Mouse (Mus musculus) midbrain, embryonic 15.5 days (tissue): ENCODE measurements around the gene Gm37240. TPM values are rescaled to one million over a fixed set of nuclear protein-coding genes. Genes with fewer than 3 reads are reported as not detected.
A peak's percentile ranks its signal among the peaks of the same experiment; 100 is the strongest.
"Not testable (repeated sequence)": the region's sequence is repeated elsewhere in the genome, so short reads cannot be mapped to it uniquely, and the experiment has no call there.

Experiments
- ATAC-seq: fragments of 200-750 bp; cut with Nextera tagmentation; replicated peaks from 2 replicates; pipeline ENCODE4 v1.8.0; 2017; ENCODE audit warnings: moderate TSS enrichment
- H3K27ac ChIP-seq: fragments of 300-500 bp; sonication (generic); 2 replicates; pipeline ENCODE4 v1.5.1; 2015; ENCODE audit warnings: mild to moderate bottlenecking, inconsistent platforms
- H3K27me3 ChIP-seq: fragments of 300-500 bp; sonication (generic); replicated peaks from 2 replicates; pipeline ENCODE4 v1.6.1; 2015; ENCODE audit warnings: inconsistent platforms
- H3K36me3 ChIP-seq: fragments of 300-500 bp; sonication (generic); replicated peaks from 2 replicates; pipeline ENCODE4 v1.6.1; 2015; ENCODE audit warnings: inconsistent platforms
- H3K4me1 ChIP-seq: fragments of 300-500 bp; sonication (generic); 2 replicates; pipeline ENCODE4 v1.6.1; 2015; ENCODE audit warnings: inconsistent platforms
- H3K4me2 ChIP-seq: fragments of 300-500 bp; sonication (generic); 2 replicates; pipeline ENCODE4 v1.6.1; 2015; ENCODE audit warnings: inconsistent platforms, mild to moderate bottlenecking, moderate library complexity
- H3K4me3 ChIP-seq: fragments of 300-500 bp; sonication (generic); 2 replicates; pipeline ENCODE4 v1.5.1; 2015; ENCODE audit warnings: mild to moderate bottlenecking, inconsistent platforms
- H3K9ac ChIP-seq: fragments of 300-500 bp; sonication (generic); 2 replicates; pipeline ENCODE4 v1.6.1; 2015; ENCODE audit warnings: mild to moderate bottlenecking, inconsistent platforms
- H3K9me3 ChIP-seq: fragments of 300-500 bp; sonication (generic); 2 replicates; pipeline ENCODE4 v1.6.1; 2016; ENCODE audit warnings: inconsistent platforms
- WGBS: fragments of 180-500 bp; shearing (Covaris S2); methylation state at CpG from one replicate; pipeline ENCODE4 v1.1.7; 2015; ENCODE audit warnings: mixed read lengths; 5-methylcytosine and 5-hydroxymethylcytosine counted together
- polyA plus RNA-seq: library from polyadenylated mRNA; unstranded; fragments of >200 nt; fragmentation: Nextera tagmentation; extraction: Ambion mirVana; gene quantifications from 2 replicates; pipeline ENCODE4 v1.2.1, GENCODE M21; 2015

Gene Gm37240
- polyA plus RNA-seq, 1 experiment from 2014 or later: 0.40 TPM

DNA sequence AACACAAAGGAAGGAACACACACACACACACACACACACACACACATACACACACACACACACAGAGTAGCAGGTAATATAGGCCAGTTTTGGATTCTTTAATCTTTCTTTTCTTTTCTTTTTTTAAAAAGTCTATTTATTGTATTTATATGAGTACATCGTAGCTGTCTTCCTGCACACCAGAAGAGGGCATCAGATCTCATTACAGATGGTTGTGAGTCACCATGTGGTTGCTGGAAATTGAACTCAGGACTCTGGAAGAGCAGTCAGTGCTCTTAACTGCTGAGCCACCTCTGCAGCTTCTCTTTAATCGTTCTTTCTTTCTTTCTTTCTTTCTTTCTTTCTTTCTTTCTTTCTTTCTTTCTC, 1231.5 kb downstream of the Gm37240 start:
- 64% methylated on average over 2 of the region's 2 CpGs for WGBS
- not testable (repeated sequence) for H3K36me3 ChIP-seq, ATAC-seq, H3K9ac ChIP-seq, H3K9me3 ChIP-seq, H3K4me3 ChIP-seq, H3K27me3 ChIP-seq
- Histone ChIP-seq H3K27ac (0 out of 2 replicates have a peak overlapping the region, but pooled peaks have one; percentile 43), H3K4me2 (peak overlapping the region; percentile 42), H3K4me1 (peaks cover 23% of the 10 kb centered on the region)

DNA sequence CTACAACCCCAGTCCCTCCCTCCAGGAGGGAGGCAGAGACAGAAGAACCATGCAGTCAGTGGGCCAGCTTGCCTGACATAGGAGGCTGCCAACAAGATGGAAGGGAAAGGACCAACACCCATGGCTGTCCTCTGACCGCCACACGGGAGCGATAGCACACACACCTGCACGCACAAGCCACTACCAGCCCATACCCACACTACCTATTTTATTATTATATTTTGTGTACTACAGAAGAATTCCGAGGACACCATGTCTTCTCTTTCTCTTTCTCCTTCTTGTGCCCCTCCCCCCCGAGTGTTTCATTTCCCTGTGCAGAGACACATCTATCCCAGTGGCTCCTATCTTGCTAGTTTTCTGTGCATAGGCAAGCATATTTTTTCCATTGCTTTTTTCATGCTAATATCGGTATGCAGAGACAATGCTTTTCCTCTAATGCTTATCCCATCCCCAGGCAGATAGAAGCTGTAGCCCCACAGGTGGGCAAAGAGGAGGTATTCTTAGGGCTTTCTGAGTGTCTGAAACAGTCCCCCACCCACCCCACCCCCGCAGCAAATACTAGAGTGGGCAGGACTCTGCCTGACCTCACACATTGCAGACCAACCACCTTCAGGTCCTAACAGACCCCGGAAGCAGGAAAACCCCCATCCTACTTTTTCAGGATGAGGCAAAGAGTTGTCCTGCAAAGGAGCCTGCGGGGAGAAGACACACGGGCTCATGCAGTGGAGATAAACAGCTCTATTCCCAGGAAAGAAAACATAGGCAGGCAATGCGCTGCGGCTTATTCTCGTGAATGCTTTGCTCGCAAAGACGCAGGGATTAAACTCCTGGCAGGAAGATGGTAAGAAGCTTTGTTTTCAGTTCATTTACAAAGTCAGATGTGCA, 1232.2 kb downstream of the Gm37240 start:
- H3K4me1 ChIP-seq: peaks cover 23% of the 10 kb centered on the region
- H3K27ac ChIP-seq: peak overlapping the region; percentile 43
- H3K4me2 ChIP-seq: peak overlapping the region; percentile 42
- H3K9me3 ChIP-seq: no peaks in the 10 kb centered on the region
- ATAC-seq: peak; percentile 63
- H3K27me3 ChIP-seq: no peaks in the 10 kb centered on the region
- H3K36me3 ChIP-seq: no peaks in the 10 kb centered on the region
- peak overlapping the region; percentile 23; the same call in 1 of the 2 replicates for H3K4me3 ChIP-seq
- 12% methylated on average over 16 of the region's 16 CpGs for WGBS
- H3K9ac ChIP-seq: peak overlapping the region; percentile 27; the same call in 1 of the 2 replicates

DNA sequence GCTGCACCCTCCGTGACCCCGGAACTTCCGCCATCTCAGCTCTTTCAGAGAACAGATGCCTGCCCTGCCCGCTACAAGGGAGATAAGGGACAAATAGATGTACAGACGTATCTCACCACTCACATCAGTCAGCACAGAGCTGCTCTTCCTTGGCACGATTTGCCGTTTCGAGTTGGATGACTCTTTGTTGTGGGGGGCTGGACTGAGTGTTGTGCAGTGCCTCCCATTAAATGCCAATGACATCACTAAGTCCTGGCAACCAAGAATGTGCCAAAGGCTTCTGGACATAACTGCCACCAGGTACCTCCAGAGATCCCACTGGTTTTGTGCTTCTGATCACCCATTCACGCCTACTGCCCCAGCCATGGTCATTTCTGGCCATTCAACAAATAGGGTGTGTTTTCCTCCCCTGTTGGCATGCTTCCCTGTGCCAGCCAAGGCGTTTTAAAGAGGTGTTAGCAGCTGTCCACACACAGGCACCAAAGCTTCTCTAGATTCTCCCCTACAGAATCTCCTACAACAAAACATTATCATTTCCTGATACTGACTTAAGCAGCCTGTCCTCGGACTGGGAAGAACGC, 1233.0 kb downstream of the Gm37240 start:
- peak overlapping the region; percentile 42 for H3K4me2 ChIP-seq
- WGBS: 41% methylated on average over 12 of the region's 12 CpGs
- no peak overlapping the region for H3K4me3 ChIP-seq
- H3K9me3 ChIP-seq: no peaks in the 10 kb centered on the region
- no peaks in the 10 kb centered on the region for H3K27me3 ChIP-seq
- no peak; the same call in 1 of the 2 replicates for ATAC-seq
- H3K4me1 ChIP-seq: peaks cover 23% of the 10 kb centered on the region
- H3K36me3 ChIP-seq: no peaks in the 10 kb centered on the region
- peak overlapping the region; percentile 43; the same call in 1 of the 2 replicates for H3K27ac ChIP-seq
- 0 out of 2 replicates have a peak overlapping the region, but pooled peaks have one; percentile 20 for H3K9ac ChIP-seq

DNA sequence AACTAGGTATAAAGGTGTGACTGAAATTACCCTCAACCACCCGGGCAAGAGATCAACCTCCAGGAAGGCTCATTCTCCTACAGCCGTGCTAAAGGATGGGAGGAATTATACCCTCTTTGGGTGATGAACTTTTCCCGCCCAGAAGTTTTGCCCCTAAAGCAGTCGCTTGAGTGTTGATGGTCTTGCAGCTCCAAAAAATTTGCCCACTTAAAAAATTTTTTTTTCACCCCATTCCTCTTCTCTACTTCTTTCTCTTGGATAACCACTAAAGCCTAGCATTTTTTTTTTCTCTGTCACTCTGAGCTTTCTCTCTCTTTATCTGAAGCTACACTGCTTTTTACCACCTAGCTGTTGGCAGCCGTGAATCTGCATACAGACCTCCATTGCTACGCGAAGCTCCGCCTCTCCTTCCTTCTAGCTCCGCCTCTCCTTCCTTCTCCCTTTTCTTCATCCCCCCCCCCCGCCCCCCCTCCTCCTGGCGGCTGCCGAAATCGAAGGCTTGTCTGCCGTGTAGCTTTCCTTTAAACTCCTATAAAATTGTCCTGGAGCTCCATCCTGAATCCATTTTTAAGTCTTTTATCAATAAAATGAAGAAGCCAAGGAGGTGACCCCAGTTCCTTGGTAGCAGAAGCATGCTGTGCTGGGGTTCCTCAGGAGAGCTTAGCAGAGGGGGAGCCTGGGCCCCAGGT, 1233.6 kb downstream of the Gm37240 start:
- Histone ChIP-seq H3K36me3 (no peaks in the 10 kb centered on the region), H3K9ac (0 out of 2 replicates have a peak overlapping the region, but pooled peaks have one; percentile 20), H3K27ac (no peak overlapping the region), H3K27me3 (no peaks in the 10 kb centered on the region), H3K4me1 (peaks cover 23% of the 10 kb centered on the region), H3K4me3 (no peak overlapping the region), H3K4me2 (peak overlapping the region; percentile 32), H3K9me3 (no peaks in the 10 kb centered on the region)
- WGBS: 29% methylated on average over 14 of the region's 14 CpGs
- no peak for ATAC-seq

DNA sequence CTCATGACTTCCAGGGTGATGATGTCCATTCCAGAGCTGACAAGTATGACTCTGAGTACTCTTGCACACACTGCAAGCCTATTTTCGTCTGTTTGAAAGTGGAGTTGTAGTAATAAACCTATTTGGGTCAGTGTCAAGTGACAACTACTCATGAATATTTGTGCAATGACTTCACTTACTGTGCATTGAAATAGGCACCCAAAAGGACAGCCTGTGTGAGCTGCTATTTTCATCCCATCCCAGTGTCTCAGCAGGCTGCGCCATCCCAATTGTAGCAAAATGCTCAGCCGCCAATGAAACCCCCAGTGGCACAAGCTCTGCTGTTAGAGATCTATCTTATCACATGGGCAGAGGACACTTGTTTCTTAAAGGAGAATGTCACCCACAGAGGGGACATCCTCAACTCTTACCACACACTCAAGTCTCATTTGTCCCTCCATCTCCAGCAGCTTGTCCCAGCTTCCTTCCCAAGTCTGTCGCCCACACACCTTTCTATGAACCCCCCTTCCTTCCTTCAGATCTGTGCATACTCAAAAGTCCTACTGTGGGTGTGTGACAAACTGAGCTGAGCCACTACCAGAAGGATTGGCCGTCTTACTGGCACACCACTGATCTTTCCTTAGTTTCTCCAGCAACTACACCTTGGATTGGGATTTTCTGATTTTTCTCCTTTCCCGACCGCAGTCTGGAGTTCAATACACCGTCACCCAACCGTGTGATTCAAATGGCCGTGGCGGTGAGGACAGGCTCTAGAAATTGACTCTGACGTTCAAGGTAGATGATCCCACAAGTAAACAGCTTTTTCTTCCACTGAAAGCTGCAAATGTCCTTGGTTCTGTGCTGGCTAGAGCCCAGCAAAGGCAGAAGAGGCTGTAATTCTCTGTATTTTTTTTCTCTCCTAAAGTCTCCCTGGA, 1234.4 kb downstream of the Gm37240 start:
- ATAC-seq: no peak
- H3K9ac ChIP-seq: no peak overlapping the region
- H3K9me3 ChIP-seq: no peaks in the 10 kb centered on the region
- H3K4me2 ChIP-seq: no peak overlapping the region
- H3K36me3 ChIP-seq: no peaks in the 10 kb centered on the region
- 81% methylated on average over 12 of the region's 12 CpGs for WGBS
- peaks cover 23% of the 10 kb centered on the region for H3K4me1 ChIP-seq
- H3K4me3 ChIP-seq: no peak overlapping the region
- no peaks in the 10 kb centered on the region for H3K27me3 ChIP-seq
- H3K27ac ChIP-seq: no peak overlapping the region

DNA sequence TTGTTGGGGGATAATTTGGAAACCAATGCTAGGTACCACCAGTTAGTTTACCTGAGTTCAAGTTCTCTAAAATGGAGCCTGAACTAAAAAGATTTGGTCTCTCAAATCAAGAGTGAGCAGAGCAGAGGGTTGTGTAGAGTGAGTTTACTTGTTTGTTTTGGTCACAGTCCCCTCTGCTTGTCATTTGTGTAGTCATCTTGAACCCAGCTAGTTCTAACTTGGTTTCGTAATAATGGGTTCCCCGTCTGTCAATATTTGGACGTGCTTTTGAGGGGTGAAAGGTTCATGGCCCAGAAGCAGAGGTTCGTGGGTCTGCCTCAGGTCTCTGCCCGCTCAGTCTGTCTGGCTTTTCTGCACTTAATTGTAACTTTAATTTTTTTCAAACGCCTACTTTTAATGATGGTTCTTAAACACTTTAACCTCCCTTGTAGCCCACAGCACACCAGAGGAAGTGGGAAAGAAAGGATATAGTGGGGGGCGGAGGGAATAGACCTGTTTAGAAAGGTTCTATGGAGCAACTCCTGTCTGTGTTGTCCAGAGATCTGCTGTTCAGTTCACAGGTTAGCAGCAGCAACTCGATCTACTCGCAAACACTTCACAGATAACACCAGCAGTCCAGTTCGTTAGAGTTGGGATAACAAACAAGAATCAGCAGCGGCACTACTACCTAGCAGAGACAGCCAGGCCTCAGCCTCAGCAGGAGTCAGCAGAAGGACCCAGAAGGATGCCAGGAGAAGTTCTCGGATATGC, 1237.6 kb downstream of the Gm37240 start:
- Histone ChIP-seq H3K36me3 (no peaks in the 10 kb centered on the region), H3K4me3 (no peak overlapping the region), H3K9me3 (no peaks in the 10 kb centered on the region), H3K27ac (no peak overlapping the region), H3K4me2 (no peak overlapping the region), H3K27me3 (no peaks in the 10 kb centered on the region), H3K4me1 (peaks cover 17% of the 10 kb centered on the region), H3K9ac (no peak overlapping the region)
- no peak for ATAC-seq
- WGBS: 92% methylated on average over 12 of the region's 12 CpGs

DNA sequence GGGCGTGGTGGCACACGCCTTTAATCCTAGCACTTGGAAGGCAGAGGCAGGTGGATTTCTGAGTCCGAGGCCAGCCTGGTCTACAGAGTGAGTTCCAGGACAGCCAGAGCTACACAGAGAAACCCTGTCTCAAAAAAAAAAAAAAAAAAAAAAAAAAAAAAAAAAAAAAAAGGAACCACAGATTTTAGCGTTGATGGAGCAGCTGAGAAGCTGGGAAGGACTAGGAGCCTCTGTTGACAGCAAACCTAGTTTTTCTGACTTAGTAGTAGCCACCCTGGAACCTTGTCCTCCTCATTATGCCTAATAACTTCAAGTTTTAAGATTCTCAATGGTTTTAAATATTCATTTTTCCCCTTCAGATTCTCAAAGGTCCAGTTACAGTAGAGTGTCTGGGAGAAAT, 1239.2 kb downstream of the Gm37240 start:
- not testable (repeated sequence) for H3K27me3 ChIP-seq, ATAC-seq, H3K4me2 ChIP-seq, H3K4me1 ChIP-seq, H3K27ac ChIP-seq, H3K9me3 ChIP-seq, H3K36me3 ChIP-seq, H3K4me3 ChIP-seq, H3K9ac ChIP-seq
- WGBS: 84% methylated on average over 4 of the region's 4 CpGs

DNA sequence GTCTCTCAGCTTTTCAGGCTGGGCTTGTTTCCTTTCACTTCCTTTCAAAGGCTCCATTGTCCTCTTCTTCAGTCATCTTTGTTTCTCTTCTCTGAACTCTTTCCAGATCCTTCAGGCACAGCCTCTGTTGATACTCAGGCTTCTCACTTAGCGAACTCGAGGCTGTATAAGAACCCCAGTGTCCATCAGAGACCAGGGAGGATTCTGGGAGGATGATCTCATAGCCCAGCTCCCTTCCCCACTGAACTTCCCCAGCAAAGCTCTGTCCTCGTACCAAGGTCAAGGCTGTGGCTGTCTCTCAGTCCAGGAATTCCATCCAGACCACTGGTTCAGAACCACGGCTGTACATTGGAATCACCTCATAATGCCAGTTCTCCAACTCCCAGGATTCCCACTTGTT, 1239.7 kb downstream of the Gm37240 start:
- H3K27ac ChIP-seq: no peak overlapping the region
- no peak for ATAC-seq

DNA sequence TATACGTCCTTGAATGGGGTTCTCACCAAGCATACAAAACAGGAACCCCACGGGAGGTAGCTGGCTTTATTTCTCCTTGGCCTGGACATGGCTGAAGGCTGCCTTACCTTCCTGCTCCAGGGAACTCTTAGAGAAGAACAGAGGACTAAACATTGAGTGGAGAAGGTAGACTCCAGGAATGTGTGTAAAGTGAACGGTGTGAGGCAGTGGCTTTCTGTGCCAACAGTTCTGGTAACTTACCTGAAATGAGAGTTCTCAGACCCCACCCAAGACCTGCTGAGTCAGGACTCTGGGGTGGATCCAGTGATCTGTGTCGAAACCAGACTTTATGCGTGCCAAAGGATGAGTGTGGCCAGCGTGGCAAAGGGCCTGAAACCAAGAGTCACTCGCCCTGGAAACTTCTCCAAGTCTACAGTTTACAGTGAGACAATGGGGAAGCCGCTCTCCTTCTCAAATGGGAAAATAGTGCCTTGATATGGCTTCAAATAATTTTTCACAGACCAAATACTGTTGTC, 1240.9 kb downstream of the Gm37240 start:
- Histone ChIP-seq H3K4me2 (no peak overlapping the region), H3K9ac (no peak overlapping the region), H3K36me3 (no peaks in the 10 kb centered on the region), H3K4me3 (no peak overlapping the region), H3K27me3 (no peaks in the 10 kb centered on the region), H3K27ac (no peak overlapping the region), H3K4me1 (peaks cover 4% of the 10 kb centered on the region; the same call in 1 of the 2 replicates), H3K9me3 (no peaks in the 10 kb centered on the region)
- ATAC-seq: no peak
- 82% methylated on average over 8 of the region's 8 CpGs for WGBS

More for the DNA sequence above, 1239.7 kb downstream of the Gm37240 start:
- Histone ChIP-seq H3K4me2 (no peak overlapping the region), H3K27me3 (no peaks in the 10 kb centered on the region), H3K36me3 (no peaks in the 10 kb centered on the region), H3K9me3 (no peaks in the 10 kb centered on the region), H3K4me3 (no peak overlapping the region), H3K9ac (no peak overlapping the region), H3K4me1 (peaks cover 4% of the 10 kb centered on the region; the same call in 1 of the 2 replicates)
- WGBS: 32% methylated on average over 4 of the region's 4 CpGs

DNA sequence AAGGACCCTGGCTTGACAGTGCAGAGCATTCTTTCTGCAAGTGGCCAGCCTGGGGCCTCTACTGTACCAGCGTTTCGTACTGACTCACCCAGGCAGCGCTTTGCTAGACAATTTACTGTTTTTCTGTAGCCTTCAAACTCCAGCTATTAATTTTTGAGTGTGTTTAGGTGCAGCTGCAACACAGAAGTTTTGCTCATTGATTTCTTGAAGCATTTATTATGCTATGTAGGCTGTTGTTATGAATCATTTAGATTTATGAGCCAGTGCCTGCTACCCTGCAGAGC, 1241.4 kb downstream of the Gm37240 start:
- no peak overlapping the region for H3K4me2 ChIP-seq
- no peaks in the 10 kb centered on the region for H3K9me3 ChIP-seq
- no peak overlapping the region for H3K27ac ChIP-seq
- WGBS: 90% methylated on average over 3 of the region's 3 CpGs
- H3K36me3 ChIP-seq: no peaks in the 10 kb centered on the region
- no peak overlapping the region for H3K4me3 ChIP-seq
- H3K27me3 ChIP-seq: no peaks in the 10 kb centered on the region
- no peak overlapping the region for H3K9ac ChIP-seq
- peaks cover 4% of the 10 kb centered on the region; the same call in 1 of the 2 replicates for H3K4me1 ChIP-seq
- ATAC-seq: no peak
